Comparison of ENCODE assay signal across 9 mouse cellular contexts in the genomic region with DNA sequence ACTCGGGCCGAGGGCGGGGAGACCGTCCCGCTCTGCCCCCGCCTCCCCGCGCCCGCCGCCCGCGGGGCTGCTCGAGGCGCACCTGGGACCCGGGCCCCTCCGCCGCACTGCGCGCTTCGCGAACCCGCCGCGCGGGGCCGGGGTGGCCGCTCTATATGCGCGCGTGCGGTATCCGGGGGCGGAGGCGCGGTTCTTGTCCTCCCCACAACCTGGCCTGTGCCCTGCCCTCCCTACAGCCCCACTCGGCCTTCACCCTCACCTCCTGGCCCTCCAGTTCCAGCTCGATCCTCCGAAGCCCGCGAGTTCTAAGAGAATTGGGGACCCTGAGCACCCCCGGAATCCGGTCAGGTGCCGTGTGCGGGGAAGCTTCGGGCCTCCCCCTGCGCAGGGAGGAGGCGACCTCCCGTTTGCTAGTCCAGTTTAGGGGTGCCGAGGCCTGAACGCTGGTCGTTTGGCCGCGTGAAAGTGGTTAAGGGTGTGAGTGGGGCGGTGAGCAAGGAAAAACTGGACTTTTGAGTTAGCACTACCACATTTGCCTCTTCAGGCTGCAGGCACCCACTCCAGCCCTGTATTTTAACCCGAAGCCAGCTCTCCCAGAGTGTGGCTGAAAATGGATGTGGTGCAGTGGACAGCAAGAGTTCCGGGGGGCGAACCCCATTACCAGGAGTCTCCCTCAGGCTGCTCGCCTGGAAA. TPM values are rescaled to one million over a fixed set of nuclear protein-coding genes. Genes with fewer than 3 reads are reported as not detected.
DNase-seq lines count a peak whose midpoint lies in the region; ATAC-seq and TF ChIP-seq lines count a peak whose summit lies in the region.
"Had no signal": no experiment of that assay in that cellular context is flagged by ENCODE, and none has a peak within 500 bp of the region (broad histone marks: within the 10 kb centered on the region; RNA-seq: fewer than 3 reads in every experiment).

No protein-coding gene starts in this region.

- peaks cover 26% of the 10 kb centered on the region for H3K4me1 ChIP-seq in heart, embryonic 10.5 days
- H3K4me1 ChIP-seq in ES-Bruce4 (ENCODE audit: control insufficient read depth, insufficient read depth, low read length), result no peaks in the 10 kb centered on the region
- H3K4me1 ChIP-seq in hindbrain, embryonic 12.5 days, result peaks cover 24% of the 10 kb centered on the region
- peaks cover 18% of the 10 kb centered on the region for H3K4me1 ChIP-seq in midbrain, embryonic 11.5 days (ENCODE audit: control insufficient read depth, insufficient read depth, low read length)

- peak overlapping the region; percentile 50 for H3K4me2 ChIP-seq in hindbrain, embryonic 12.5 days (replicated peaks)
- H3K4me2 ChIP-seq in midbrain, embryonic 11.5 days, result peak overlapping the region; percentile 42

- no peaks in the 10 kb centered on the region for H3K9me3 ChIP-seq in heart, embryonic 10.5 days
- H3K9me3 ChIP-seq in ES-Bruce4 (replicated peaks; ENCODE audit: control insufficient read depth, insufficient read depth, low read length, poor library complexity, severe bottlenecking), result no peaks in the 10 kb centered on the region
- no peaks in the 10 kb centered on the region for H3K9me3 ChIP-seq in hindbrain, embryonic 12.5 days (replicated peaks)
- no peaks in the 10 kb centered on the region for H3K9me3 ChIP-seq in midbrain, embryonic 11.5 days (ENCODE audit: control insufficient read depth, low read length)

- H3K36me3 ChIP-seq in heart, embryonic 10.5 days, result no peaks in the 10 kb centered on the region
- no peaks in the 10 kb centered on the region for H3K36me3 ChIP-seq in ES-Bruce4 (ENCODE audit: control insufficient read depth, insufficient read depth, low read length, poor library complexity, severe bottlenecking)
- H3K36me3 ChIP-seq in hindbrain, embryonic 12.5 days, result no peaks in the 10 kb centered on the region
- no peaks in the 10 kb centered on the region for H3K36me3 ChIP-seq in midbrain, embryonic 11.5 days (ENCODE audit: control insufficient read depth, insufficient read depth, low read length)

- no peak for TF ChIP-seq EP300 in ES-Bruce4 (IDR thresholded peaks at IDR 0.05; ENCODE audit: insufficient read depth, low read depth, low read length)

- TF ChIP-seq POLR2A in ES-Bruce4 (IDR thresholded peaks at IDR 0.05; ENCODE audit: insufficient read depth, low read length), result no peak

- TF ChIP-seq CTCF in ES-Bruce4 (IDR thresholded peaks at IDR 0.05; ENCODE audit: low read depth, low read length), result no peak

- peak overlapping the region; percentile 53 for H3K4me3 ChIP-seq in heart, embryonic 10.5 days
- peak overlapping the region; percentile 9; the same call in 1 of the 2 replicates for H3K4me3 ChIP-seq in ES-Bruce4 (ENCODE audit: low read depth, low read length)
- H3K4me3 ChIP-seq in hindbrain, embryonic 12.5 days, result peak overlapping the region; percentile 33
- H3K4me3 ChIP-seq in midbrain, embryonic 11.5 days (ENCODE audit: low read depth, low read length), result peak overlapping the region; percentile 24
- H3K4me3 ChIP-seq: left cerebral cortex, adult 2 months had no signal

- H3K27ac ChIP-seq in heart, embryonic 10.5 days, result 0 out of 2 replicates have a peak overlapping the region, but pooled peaks have one; percentile 18
- no peak overlapping the region for H3K27ac ChIP-seq in ES-Bruce4 (ENCODE audit: insufficient read depth, low read length)
- no peak overlapping the region for H3K27ac ChIP-seq in hindbrain, embryonic 12.5 days
- no peak overlapping the region for H3K27ac ChIP-seq in midbrain, embryonic 11.5 days (ENCODE audit: low read depth, low read length)
- H3K27ac ChIP-seq: left cerebral cortex, adult 2 months had no signal

- H3K9ac ChIP-seq in ES-Bruce4 (ENCODE audit: low read depth, poor library complexity, severe bottlenecking), result peak overlapping the region; percentile 25; the same call in 1 of the 2 replicates
- peak overlapping the region; percentile 15; the same call in 1 of the 2 replicates for H3K9ac ChIP-seq in hindbrain, embryonic 12.5 days
- no peak overlapping the region for H3K9ac ChIP-seq in midbrain, embryonic 11.5 days (ENCODE audit: low read length)

- peaks cover 90% of the 10 kb centered on the region for H3K27me3 ChIP-seq in heart, embryonic 10.5 days (ENCODE audit: insufficient read depth, poor library complexity, severe bottlenecking)
- peaks cover 21% of the 10 kb centered on the region for H3K27me3 ChIP-seq in ES-Bruce4 (ENCODE audit: control insufficient read depth, insufficient read depth, low read length, poor library complexity, severe bottlenecking)
- H3K27me3 ChIP-seq in hindbrain, embryonic 12.5 days, result peaks cover 74% of the 10 kb centered on the region
- peaks cover 73% of the 10 kb centered on the region for H3K27me3 ChIP-seq in midbrain, embryonic 11.5 days (ENCODE audit: control insufficient read depth, insufficient read depth, low read length)

- ATAC-seq in hindbrain, embryonic 12.5 days (ENCODE audit: low FRiP score), result no peak
- 0 out of 2 replicates have a peak, but pooled peaks have one; percentile 22 for ATAC-seq in midbrain, embryonic 11.5 days (ENCODE audit: low FRiP score)
- ATAC-seq in activated CD4-positive, CD25-positive, alpha-beta regulatory T cell, adult 4 months, result no peak

- 5% methylated on average over 58 of the region's 58 CpGs for WGBS in heart, embryonic 10.5 days
- WGBS in hindbrain, embryonic 12.5 days, result 5% methylated on average over 50 of the region's 58 CpGs
- 3% methylated on average over 50 of the region's 58 CpGs for WGBS in midbrain, embryonic 11.5 days

- DNase-seq in heart, embryonic 10.5 days (ENCODE audit: low spot score), result no peak
- DNase-seq in heart, adult 8-10 months (ENCODE audit: low spot score), result no peak
- peak; percentile 92 for DNase-seq in midbrain, embryonic 11.5 days (ENCODE audit: low spot score, missing footprints)
- DNase-seq in urinary bladder, adult 2 months (ENCODE audit: low spot score), result no peak
- no peak for DNase-seq in cerebellum, postnatal 36 days

RNA-seq across cellular contexts. Expression of a gene that starts 2.1 kb away (rescaled TPM):
- not detected in 2 replicates for polyA plus RNA-seq in heart, embryonic 10.5 days (2016; fragmentation: Nextera tagmentation; extraction: Ambion mirVana)
- not detected for total RNA-seq in heart, adult 8-10 months (2022)
- not detected in 2 replicates for polyA plus RNA-seq in ES-Bruce4 (2011; ENCODE audit: insufficient read depth, insufficient read length, low read depth, missing spikeins)
- polyA plus RNA-seq in hindbrain, embryonic 12.5 days (2016; fragmentation: Nextera tagmentation; extraction: Ambion mirVana), result 0.08 and 0.12 TPM in 2 replicates
- 0.04 TPM in 1 of 2 replicates, not detected in the other for polyA plus RNA-seq in midbrain, embryonic 11.5 days (2014; fragmentation: Nextera tagmentation; extraction: Ambion mirVana)
- not detected for polyA plus RNA-seq in activated CD4-positive, CD25-positive, alpha-beta regulatory T cell, adult 4 months (2017; shearing (Covaris generic))
- polyA plus RNA-seq in urinary bladder, adult 2 months (2012; rRNA removed), result not detected in 2 replicates
